Mouse (Mus musculus): ENCODE data around the gene Susd1.

DNA sequence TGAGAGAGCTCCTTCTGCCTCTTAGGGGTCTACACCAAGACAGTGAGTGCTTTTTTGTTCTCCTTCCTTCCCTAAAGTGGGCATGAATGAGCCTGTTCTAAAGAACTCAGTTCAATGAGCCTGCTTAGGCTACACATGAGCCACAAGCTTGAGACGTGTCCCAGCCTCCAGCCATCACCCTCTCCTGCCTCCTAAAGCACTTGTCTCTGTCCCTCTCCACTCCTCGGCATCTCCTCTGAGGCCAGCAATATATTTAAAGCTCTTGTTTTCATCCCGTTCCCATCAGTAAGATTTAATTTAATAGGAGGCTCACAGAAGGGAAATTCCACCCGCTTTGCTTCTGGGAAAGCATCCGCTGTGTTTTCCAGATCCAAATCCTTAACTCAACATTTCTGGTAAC lies 98.4 kb downstream of the Susd1 start:
- no peak for TF ChIP-seq POLR2A (IDR thresholded peaks at IDR 0.05; ENCODE audit: insufficient read depth, low read depth, low read length)
- TF ChIP-seq EP300 (IDR thresholded peaks at IDR 0.05; ENCODE audit: insufficient read depth, low read depth, low read length), result no peak
- no peak for TF ChIP-seq CTCF (IDR thresholded peaks at IDR 0.05)
